Mouse (Mus musculus) NIH3T3 (cell line): ENCODE data around the gene Rasgrf2.

ENCODE experiments used
- DNase-seq: peaks from one replicate; pipeline ENCODE4 v3.0.0-alpha.2; 2012; ENCODE audit warnings: low read depth

Gene Rasgrf2

GRCm38 (mm10) chr13:92041584-92042563 is 89.6 kb downstream of the Rasgrf2 start:
- no peak for DNase-seq

GRCm38 (mm10) chr13:92030364-92031057 is 100.9 kb downstream of the Rasgrf2 start:
- no peak for DNase-seq

DNA sequence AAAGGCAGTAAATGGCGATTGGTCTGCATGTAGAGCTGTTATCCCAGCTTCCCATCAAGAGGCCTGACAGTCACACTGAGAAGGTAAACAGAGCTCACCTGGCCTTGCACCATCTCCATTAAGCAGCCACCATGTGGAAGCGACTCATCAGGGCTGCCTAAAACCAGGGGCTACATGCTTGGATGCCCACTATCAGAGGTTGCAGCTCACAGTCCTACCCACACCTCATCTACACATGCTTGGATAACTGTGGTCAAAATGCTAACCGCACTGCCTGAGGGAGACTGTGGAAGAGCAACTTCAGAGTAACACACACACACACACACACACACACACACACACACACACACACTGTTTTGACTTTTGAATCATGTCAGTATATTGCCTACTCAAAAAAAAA is 101.8 kb downstream of the Rasgrf2 start:
- no peak for DNase-seq

GRCm38 (mm10) chr13:92027951-92028350 is 103.5 kb downstream of the Rasgrf2 start:
- no peak for DNase-seq

DNA sequence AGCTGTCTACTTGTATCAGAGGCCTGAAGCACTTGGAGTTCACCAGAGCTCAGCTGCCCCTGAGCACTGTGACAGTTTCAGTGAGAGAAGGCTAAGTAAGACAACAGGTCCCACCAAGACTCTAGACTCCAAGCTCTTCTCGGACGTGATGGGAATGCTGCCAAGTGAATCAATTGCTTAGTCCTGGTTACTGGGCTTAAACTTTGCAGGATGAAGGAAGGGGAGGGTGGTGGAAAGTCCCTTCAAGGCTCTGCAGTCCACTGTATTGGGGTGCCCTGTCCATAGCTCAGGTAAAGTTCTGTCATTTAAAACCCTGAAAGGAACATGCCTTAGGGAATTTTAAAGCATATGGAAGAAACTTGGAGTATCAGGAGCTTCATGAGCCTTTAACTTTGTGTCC is 104.8 kb downstream of the Rasgrf2 start:
- DNase-seq, result no peak

DNA sequence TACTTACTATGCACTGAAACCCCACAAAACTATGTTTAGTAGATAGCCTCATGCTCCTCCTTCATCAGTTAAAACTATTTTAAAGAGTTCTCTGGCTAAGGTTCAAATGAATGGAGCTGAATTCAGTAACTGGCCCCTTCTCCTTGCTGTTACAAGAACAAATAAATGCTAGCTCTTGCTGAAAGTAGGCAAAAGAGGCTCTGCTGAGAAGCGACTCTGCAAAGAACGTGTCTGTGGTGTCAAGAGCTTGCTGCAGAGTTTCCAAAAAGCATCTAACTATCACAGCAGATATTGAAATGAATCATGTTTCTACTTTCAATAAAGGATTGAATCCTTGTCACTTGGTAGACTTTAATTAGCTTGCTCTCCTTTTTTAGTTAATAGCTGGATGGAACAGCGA is 106.3 kb downstream of the Rasgrf2 start:
- no peak for DNase-seq

- DNase-seq, result no peak
Observed at GRCm38 (mm10) chr13:92022202-92022601, 109.3 kb downstream of the Rasgrf2 start.

- no peak for DNase-seq
Observed at GRCm38 (mm10) chr13:91996929-91997328, 134.5 kb downstream of the Rasgrf2 start.

GRCm38 (mm10) chr13:91991412-91991811 is 140.0 kb downstream of the Rasgrf2 start:
- DNase-seq, result no peak

DNA sequence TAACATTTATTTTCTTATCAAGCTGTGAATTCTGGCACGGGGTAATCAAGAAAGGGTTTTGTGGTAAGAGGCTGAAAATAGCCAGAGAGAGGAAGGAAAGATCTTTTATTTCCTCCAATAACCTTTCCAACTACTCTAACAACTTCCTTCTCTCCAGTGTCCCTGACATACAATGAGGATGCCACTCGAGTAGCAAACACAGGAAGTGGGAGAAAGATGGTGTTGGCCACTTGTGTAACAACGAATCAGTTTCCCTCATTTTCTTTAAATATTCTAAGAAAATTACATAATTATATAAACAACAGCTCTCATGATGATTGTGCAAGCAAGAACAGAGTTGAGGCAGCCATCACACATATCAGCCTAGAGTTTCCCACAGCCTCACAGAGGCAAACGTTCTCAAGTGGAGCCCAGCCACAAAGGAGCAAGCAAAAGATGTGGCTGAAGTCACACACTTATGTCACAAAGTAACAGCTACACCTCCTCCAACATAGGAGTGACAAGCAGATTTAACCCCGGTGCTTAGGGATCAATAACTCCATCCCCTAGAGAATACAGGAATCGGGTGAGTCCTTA is 140.7 kb downstream of the Rasgrf2 start:
- DNase-seq, result no peak

GRCm38 (mm10) chr13:91988378-91988777 is 143.1 kb downstream of the Rasgrf2 start:
- DNase-seq, result no peak

DNA sequence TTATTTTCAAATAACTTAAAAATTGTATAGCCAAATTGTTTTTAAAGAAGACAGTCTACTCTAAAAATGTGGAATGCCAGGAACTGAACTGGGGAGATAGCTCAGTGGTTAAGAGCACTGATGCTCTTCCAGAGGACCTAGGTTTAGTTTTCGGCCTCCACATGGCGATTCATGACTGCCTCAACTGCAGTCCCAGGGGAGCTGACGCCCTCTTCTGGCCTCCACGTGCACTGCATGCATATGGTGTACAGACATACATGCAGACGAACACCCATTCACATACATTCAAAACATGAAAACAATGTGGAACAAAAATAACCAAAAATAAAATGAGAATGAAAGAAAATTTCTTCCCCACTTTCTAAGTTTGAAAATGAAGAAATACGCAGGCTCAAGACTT is 144.5 kb downstream of the Rasgrf2 start:
- DNase-seq, result no peak

DNA sequence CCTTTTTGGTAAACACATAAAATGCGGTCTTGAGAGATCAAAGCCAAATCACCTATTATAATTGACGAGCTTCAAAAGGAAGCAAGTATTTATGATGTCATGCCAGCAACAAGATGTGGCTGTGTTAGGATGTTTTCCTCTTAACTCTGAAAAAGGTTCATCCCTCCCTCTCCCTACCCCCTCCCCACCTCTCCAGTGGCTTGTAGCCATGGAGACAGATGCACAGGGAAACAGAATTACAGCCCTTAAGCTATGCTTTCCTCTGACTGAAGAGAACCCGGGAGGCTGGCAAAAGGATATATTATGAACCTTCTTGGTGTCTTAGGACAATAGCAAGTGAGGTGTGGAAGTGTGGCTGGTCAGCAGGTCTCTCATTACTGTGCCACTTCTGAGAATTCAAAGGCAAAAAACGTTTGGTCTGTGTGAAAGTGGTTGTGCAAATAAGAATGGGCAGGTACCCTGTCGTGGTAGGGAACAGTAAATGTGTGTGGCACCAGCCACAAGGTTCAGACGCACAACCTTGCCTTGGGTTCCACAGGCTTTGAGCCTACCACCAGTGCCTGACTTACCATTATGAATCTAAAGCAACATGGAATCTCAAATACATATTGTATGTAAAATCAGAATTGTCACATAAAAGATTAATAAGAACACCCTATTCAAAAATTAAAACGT is 145.4 kb downstream of the Rasgrf2 start:
- no peak for DNase-seq

- DNase-seq, result no peak
Observed at GRCm38 (mm10) chr13:91985019-91985418, 146.4 kb downstream of the Rasgrf2 start.

- no peak for DNase-seq
Observed at GRCm38 (mm10) chr13:91982080-91982479, 149.4 kb downstream of the Rasgrf2 start.

GRCm38 (mm10) chr13:91981414-91981813 is 150.0 kb downstream of the Rasgrf2 start:
- DNase-seq, result no peak

- DNase-seq, result no peak
Observed at GRCm38 (mm10) chr13:91976971-91977370, 154.5 kb downstream of the Rasgrf2 start.

- no peak for DNase-seq
Observed at GRCm38 (mm10) chr13:91976541-91976940, 154.9 kb downstream of the Rasgrf2 start.

- DNase-seq, result no peak
Observed at GRCm38 (mm10) chr13:91974154-91974553, 157.3 kb downstream of the Rasgrf2 start.

GRCm38 (mm10) chr13:91971246-91971645 is 160.2 kb downstream of the Rasgrf2 start:
- DNase-seq, result no peak

- peak; percentile 9 for DNase-seq
Observed at GRCm38 (mm10) chr13:91956474-91956873, 175.0 kb downstream of the Rasgrf2 start.

DNA sequence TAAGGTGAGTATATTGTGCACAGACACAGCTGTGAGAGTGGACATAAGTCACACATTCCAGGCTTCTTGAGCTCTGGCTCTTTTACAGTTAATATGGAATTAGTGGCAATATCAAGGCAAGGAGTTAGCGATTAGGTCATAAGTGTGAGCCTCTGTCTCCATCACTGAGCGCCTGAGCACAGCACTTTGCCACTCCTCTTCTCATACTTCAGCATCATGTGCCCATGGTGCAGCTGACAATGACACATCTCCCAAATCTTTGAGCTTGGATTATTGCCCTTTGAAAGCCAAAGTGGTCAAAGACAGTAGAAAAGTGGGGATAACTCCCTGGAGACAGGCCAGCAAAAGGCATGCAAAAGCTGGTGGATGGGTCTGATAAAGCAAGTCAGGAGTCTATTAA is 175.8 kb downstream of the Rasgrf2 start:
- DNase-seq, result peak; percentile 47
